Mouse (Mus musculus) brain, embryonic 14.5 days (tissue): ENCODE data around the gene Pcnx4.

Experiments
- CTCF ChIP-seq: fragments of 200-500 bp; IDR thresholded peaks from 2 replicates; pipeline ENCODE4 v1.5.1; 2012; ENCODE audit warnings: inconsistent platforms, mild to moderate bottlenecking, moderate library complexity, borderline replicate concordance; ENCODE audit not compliant: insufficient read depth, insufficient read length; ENCODE audit errors: extremely low read depth
- POLR2A ChIP-seq: fragments of 200-500 bp; IDR thresholded peaks from 2 replicates; pipeline ENCODE4 v1.6.1; 2012; ENCODE audit warnings: mild to moderate bottlenecking, inconsistent platforms, borderline replicate concordance; ENCODE audit not compliant: poor library complexity, insufficient read depth, insufficient read length, severe bottlenecking; ENCODE audit errors: extremely low read depth

- no peak for TF ChIP-seq CTCF
- no peak for TF ChIP-seq POLR2A
These were observed 39.1 kb upstream of the Pcnx4 start for GRCm38 (mm10) chr12:72496866-72497600.
